Mouse (Mus musculus): ENCODE measurements around the gene Sirt3.

DNA sequence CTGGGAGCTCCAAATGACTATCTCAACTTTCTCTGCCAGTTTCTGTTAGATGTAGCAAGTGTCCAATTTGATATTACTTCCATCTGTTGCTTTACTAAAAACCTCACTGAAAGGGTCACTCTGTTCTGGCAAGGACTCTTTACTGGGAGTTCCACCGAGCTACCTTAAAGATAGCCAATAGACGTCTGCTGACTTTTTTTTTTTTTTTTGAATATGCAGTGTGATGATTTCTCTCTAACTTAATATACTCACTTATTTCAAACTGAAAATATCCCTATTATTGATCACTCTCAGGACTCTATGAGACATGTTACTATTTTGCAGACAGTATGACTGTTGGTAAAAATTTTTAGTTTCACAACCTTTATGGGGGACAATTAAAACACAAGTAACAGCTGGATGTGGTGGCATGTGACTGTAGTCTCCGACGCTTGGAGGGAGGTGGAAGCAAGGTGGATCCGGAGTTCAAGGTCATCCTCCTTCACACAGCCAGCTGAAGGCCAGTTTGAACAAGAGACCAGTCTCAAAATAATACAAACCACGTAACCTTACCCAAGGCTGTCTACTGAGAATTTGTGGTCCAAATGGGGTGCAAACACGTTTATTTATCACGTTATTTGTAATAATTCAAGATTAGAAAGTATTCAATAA, 1.1 kb downstream of the Sirt3 start:
- TF ChIP-seq CTCF (IDR thresholded peaks at IDR 0.05; ENCODE audit: extremely low read depth, insufficient read depth, insufficient read length, insufficient replicate concordance) (no peak), POLR2A (IDR thresholded peaks at IDR 0.05; ENCODE audit: low read depth, low read length) (no peak)

Measured in spleen, adult 2 months (tissue).